Mouse (Mus musculus): ENCODE measurements at regions not wholly inside any gene's neighbourhood (a gene's known extent, or its start where the extent isn't known, plus 50 kb on each side); places are given as distances from the start of the nearest gene placed in this dataset.

DNA sequence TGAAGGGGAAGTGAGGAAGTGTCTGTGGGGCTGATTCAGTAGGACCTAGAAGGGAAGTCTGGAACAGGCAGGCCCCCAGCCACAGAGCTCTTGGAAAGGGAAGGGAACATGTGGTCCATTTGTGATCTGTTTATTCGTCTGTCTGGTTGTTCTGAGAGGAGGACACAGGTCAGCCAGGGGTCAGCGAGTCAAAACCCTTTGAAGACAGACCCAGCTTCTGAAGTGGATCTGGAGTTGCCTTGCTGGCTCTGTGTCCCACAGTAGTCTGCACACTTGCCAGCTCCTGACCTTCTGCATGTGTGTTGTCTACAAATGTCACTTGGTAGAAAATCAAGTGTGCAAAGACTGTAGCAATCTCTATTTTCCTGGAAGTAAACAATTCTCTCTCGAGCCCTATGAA is 119.3 kb upstream of the Osr1 start:
- WGBS (ENCODE audit: insufficient replicate concordance) = 23% methylated on average over 3 of the region's 3 CpGs
- DNase-seq = no peak
- H3K27ac ChIP-seq = no peak overlapping the region
- no peaks in the 10 kb centered on the region for H3K27me3 ChIP-seq
- no peaks in the 10 kb centered on the region for H3K9me3 ChIP-seq (replicated peaks)
- no peaks in the 10 kb centered on the region for H3K4me1 ChIP-seq (replicated peaks)
- no peak overlapping the region for H3K9ac ChIP-seq
- no peak overlapping the region for H3K4me3 ChIP-seq (replicated peaks)
- ATAC-seq (ENCODE audit: low read depth) = no peak
- H3K4me2 ChIP-seq = no peak overlapping the region
- no peaks in the 10 kb centered on the region for H3K36me3 ChIP-seq

DNA sequence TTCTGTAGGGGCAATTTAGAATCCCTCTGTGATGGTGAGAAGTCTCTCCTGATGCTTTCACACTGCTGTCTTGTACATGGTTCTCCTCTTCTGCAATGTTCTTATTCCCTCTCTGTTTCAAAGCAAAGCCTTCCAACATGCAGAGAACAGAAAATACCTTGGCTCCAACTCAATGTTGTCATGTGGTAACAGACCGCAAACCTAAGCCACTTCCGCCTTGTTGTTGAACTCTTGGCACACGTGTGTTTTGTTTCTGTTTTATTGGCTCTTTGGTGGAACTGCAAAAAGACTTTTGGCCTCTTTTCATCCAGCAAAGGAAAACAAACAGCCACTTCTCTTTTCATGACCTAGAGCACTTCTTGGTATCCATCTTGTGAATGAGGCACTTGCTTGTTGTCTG is 109.7 kb upstream of the Osr1 start:
- Histone ChIP-seq H3K27ac (no peak overlapping the region), H3K27me3 (no peaks in the 10 kb centered on the region), H3K9me3 (replicated peaks) (no peaks in the 10 kb centered on the region), H3K9ac (no peak overlapping the region), H3K4me3 (replicated peaks) (no peak overlapping the region), H3K36me3 (no peaks in the 10 kb centered on the region), H3K4me1 (replicated peaks) (no peaks in the 10 kb centered on the region), H3K4me2 (no peak overlapping the region)
- WGBS (ENCODE audit: insufficient replicate concordance) = 64% methylated on average over 3 of the region's 3 CpGs
- DNase-seq (no peak), ATAC-seq (ENCODE audit: low read depth) (no peak)

DNA sequence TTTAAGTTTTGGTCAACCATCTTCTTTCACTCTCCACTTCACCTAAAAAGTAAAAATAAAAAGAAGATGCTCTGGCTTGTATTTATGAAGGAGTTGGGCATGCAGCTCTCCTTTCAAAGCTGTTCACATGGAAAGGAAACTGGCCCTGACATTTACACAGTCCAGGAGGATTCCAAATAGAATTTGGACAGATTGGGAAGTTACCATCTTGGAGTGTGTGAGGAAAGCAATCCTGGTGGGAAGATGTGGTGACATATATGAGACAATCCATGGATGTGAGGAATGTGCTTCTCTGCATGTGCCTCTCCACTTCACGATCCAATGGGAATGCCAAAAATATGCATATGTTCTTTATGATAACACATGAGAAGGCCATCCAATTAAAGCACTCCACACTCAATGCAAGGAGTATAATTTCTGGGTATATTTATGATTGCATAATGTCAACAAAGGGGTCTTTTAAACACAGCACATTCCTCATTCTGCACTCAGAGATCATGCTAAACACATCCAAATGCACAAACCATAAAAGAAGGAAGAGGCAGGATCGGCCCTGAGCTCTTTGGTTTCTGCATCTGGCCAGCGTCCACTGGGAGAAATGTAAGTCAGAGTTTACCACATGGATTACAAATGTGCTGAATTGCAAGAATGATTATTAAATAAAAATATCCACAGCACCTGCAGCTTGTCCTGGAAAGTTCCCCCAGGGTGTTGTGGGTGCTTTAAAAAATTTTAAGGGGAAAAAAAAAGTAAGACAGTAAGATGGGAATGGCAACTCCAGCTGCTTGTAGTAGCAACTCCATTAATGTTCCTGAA is 100.1 kb upstream of the Osr1 start:
- Histone ChIP-seq H3K27ac (no peak overlapping the region), H3K9ac (no peak overlapping the region), H3K36me3 (no peaks in the 10 kb centered on the region), H3K4me2 (no peak overlapping the region), H3K4me1 (replicated peaks) (no peaks in the 10 kb centered on the region), H3K9me3 (replicated peaks) (no peaks in the 10 kb centered on the region), H3K27me3 (no peaks in the 10 kb centered on the region), H3K4me3 (replicated peaks) (no peak overlapping the region)
- ATAC-seq (ENCODE audit: low read depth) (no peak), DNase-seq (no peak)
- WGBS (ENCODE audit: insufficient replicate concordance) = 48% methylated on average over 3 of the region's 3 CpGs

- Histone ChIP-seq H3K27ac (no peak overlapping the region), H3K27me3 (no peaks in the 10 kb centered on the region), H3K9ac (no peak overlapping the region), H3K9me3 (replicated peaks) (no peaks in the 10 kb centered on the region), H3K4me1 (replicated peaks) (no peaks in the 10 kb centered on the region), H3K4me2 (no peak overlapping the region), H3K4me3 (replicated peaks) (no peak overlapping the region), H3K36me3 (no peaks in the 10 kb centered on the region)
- no peak for ATAC-seq (ENCODE audit: low read depth)
- DNase-seq = no peak
- WGBS (ENCODE audit: insufficient replicate concordance) = 58% methylated on average over 2 of the region's 2 CpGs
Observed at GRCm38 (mm10) chr12:9475836-9476235, 94.1 kb upstream of the Osr1 start.

DNA sequence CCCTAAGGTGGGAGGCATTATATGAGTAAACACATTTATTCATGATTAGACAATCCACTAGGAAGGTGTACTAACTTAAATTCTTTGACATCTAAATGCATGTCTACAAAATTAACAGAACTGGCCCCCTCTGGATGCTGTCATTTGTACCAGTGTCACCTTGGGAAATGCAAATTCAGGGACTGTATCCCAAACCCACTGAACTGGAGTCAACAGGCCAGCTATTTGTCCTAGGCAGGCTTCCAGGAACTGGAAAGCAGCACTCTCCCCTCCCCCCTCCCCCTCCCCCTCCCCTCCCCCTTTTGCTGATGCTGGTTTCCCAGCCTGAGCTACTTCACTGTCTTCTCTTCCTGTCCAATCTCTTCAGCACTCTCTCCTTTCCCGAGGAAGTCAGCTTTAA is 91.7 kb upstream of the Osr1 start:
- no peak for DNase-seq
- Histone ChIP-seq H3K36me3 (no peaks in the 10 kb centered on the region), H3K27ac (no peak overlapping the region), H3K9me3 (replicated peaks) (no peaks in the 10 kb centered on the region), H3K4me3 (replicated peaks) (no peak overlapping the region), H3K9ac (no peak overlapping the region), H3K4me2 (no peak overlapping the region), H3K4me1 (replicated peaks) (no peaks in the 10 kb centered on the region), H3K27me3 (no peaks in the 10 kb centered on the region)
- 18% methylated on average over 1 of the region's 1 CpGs for WGBS (ENCODE audit: insufficient replicate concordance)
- ATAC-seq (ENCODE audit: low read depth) = no peak

DNA sequence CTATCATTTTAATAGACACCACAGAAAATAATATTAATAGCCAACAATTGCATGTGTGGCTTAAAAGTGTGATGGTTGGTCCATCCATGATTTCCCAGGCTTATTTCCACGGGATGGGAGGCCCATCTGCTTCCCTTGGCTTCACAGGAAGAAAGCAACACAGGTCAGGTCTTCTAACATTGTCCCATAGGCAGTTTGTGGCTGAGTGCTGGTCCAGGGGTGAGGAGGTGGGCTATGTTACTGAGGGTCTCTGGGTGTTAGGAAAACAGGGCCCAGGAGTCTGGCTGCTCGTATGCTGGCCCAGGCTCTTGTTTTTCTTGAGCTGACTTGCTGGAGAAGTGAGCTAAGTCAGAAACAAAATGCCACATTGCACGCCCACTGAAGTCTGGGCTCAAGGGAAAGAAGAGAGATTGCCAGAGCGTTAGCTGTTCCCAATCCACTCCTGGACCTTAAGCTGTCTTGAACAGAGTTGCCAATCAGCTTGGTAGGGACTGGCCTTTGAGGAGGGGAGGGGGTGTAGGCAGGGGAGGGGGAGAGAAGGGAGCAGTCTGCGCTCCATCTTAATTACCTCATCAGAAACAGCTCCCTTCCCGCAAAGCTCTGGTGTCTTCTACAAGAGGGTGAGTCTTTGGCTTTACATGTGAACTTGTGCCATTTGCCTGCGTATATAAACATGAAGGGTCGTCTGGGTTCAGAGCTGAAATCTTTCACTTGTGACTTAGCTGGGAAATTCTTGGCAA is 82.1 kb upstream of the Osr1 start:
- ATAC-seq (ENCODE audit: low read depth) = no peak
- WGBS (ENCODE audit: insufficient replicate concordance) = 59% methylated on average over 8 of the region's 8 CpGs

DNA sequence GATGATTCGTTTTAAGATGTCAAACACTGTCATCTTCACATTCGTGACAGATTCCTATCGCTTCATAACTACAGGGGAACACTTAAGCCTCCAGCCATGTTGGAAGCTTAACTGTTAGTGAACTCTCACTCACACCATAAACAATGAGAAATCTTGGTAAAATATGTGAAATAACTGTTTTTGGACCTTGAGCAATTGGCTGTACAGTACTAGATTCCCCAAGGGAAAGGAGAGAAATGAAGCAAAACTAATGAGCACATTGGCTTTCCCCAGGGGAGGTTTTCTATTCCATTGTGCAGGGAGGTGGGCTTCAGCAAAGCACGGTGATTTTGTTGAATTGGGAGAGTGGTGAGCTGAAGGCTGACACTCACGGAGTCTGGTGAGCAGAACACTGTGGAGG is 56.0 kb upstream of the Osr1 start:
- no peak for ATAC-seq (ENCODE audit: low read depth)
- no peak for DNase-seq

More for the DNA sequence above, 82.1 kb upstream of the Osr1 start:
- Histone ChIP-seq H3K9me3 (replicated peaks) (no peaks in the 10 kb centered on the region), H3K4me2 (no peak overlapping the region), H3K27ac (no peak overlapping the region), H3K9ac (no peak overlapping the region), H3K36me3 (no peaks in the 10 kb centered on the region), H3K4me1 (replicated peaks) (no peaks in the 10 kb centered on the region), H3K4me3 (replicated peaks) (no peak overlapping the region), H3K27me3 (no peaks in the 10 kb centered on the region)
- DNase-seq = no peak

DNA sequence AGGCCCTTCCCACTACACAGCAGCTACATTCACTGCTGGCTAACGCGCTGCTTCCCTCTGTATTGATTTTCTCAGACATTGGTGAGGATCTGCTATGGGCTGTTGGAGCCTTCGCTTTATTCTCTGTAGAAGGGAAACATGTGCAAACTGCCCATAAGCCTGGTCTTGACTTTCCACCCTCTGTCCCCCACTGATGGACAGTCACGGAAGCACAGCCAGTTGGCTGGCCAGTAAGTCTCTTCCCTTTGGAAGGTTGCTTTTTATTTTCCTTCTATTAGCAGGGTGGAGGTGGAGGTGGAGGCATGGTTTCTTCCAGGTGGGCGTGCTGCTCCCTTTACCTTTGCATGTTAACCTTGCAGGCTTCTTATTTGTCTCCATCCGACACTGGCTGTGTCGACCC is 51.1 kb upstream of the Osr1 start:
- no peaks in the 10 kb centered on the region for H3K36me3 ChIP-seq
- DNase-seq (no peak), ATAC-seq (ENCODE audit: low read depth) (no peak)
- WGBS (ENCODE audit: insufficient replicate concordance) = 50% methylated on average over 7 of the region's 7 CpGs
- H3K27me3 ChIP-seq = no peaks in the 10 kb centered on the region
- no peak overlapping the region for H3K9ac ChIP-seq
- H3K27ac ChIP-seq = no peak overlapping the region
- H3K4me2 ChIP-seq = no peak overlapping the region
- H3K4me1 ChIP-seq (replicated peaks) = no peaks in the 10 kb centered on the region
- no peaks in the 10 kb centered on the region for H3K9me3 ChIP-seq (replicated peaks)
- no peak overlapping the region for H3K4me3 ChIP-seq (replicated peaks)

More for the DNA sequence above, 56.0 kb upstream of the Osr1 start:
- H3K9ac ChIP-seq = no peak overlapping the region
- H3K9me3 ChIP-seq (replicated peaks) = no peaks in the 10 kb centered on the region
- H3K36me3 ChIP-seq = no peaks in the 10 kb centered on the region
- H3K27me3 ChIP-seq = no peaks in the 10 kb centered on the region
- H3K27ac ChIP-seq = no peak overlapping the region
- no peak overlapping the region for H3K4me2 ChIP-seq
- no peaks in the 10 kb centered on the region for H3K4me1 ChIP-seq (replicated peaks)
- H3K4me3 ChIP-seq (replicated peaks) = no peak overlapping the region
- 67% methylated on average over 5 of the region's 5 CpGs for WGBS (ENCODE audit: insufficient replicate concordance)

DNA sequence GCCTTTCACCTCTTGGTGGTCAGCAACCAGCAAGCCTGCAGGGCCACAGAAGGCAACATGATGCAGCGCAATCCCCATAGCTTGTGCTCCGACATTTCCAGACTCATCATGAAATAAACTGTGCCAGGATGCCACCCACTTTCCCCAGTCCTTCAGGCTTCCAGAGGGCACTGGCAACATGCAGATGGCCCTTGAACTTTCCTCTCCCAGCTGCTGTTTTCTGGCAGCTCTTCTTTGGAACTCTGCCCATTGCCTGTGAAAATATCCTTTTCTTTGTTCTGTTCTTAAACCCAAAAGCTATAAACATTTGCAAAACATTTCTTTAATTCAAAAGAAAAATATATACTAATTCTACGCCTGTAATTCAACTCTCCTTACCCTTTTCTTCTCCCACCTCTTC is 50.6 kb upstream of the Osr1 start:
- WGBS (ENCODE audit: insufficient replicate concordance) = 65% methylated on average over 3 of the region's 3 CpGs
- H3K4me3 ChIP-seq (replicated peaks) = no peak overlapping the region
- H3K27me3 ChIP-seq = no peaks in the 10 kb centered on the region
- no peaks in the 10 kb centered on the region for H3K4me1 ChIP-seq (replicated peaks)
- DNase-seq (no peak), ATAC-seq (ENCODE audit: low read depth) (no peak)
- H3K27ac ChIP-seq = no peak overlapping the region
- no peaks in the 10 kb centered on the region for H3K9me3 ChIP-seq (replicated peaks)
- no peak overlapping the region for H3K4me2 ChIP-seq
- H3K36me3 ChIP-seq = no peaks in the 10 kb centered on the region
- H3K9ac ChIP-seq = no peak overlapping the region
